In genomic region chr19:47409142-47409541, GRCm38 (mm10) we compare ENCODE assay signal across 18 mouse cellular contexts. TPM values are rescaled to one million over a fixed set of nuclear protein-coding genes. Genes with fewer than 3 reads are reported as not detected.
DNase-seq lines count a peak whose midpoint lies in the region; ATAC-seq and TF ChIP-seq lines count a peak whose summit lies in the region.
"Had no signal": no experiment of that assay in that cellular context is flagged by ENCODE, and none has a peak within 500 bp of the region (broad histone marks: within the 10 kb centered on the region; RNA-seq: fewer than 3 reads in every experiment).

No protein-coding gene starts in this region.

- H3K4me2 ChIP-seq in kidney, embryonic 16.5 days (replicated peaks; ENCODE audit: low read depth, low read length), result no peak overlapping the region
- no peak overlapping the region for H3K4me2 ChIP-seq in embryonic facial prominence, embryonic 12.5 days (replicated peaks)
- H3K4me2 ChIP-seq: forebrain, embryonic 12.5 days; heart, embryonic 13.5 days; hindbrain, embryonic 15.5 days had no signal

- peaks cover 25% of the 10 kb centered on the region for H3K4me1 ChIP-seq in heart, adult 2 months (ENCODE audit: control insufficient read depth, insufficient read depth, low read length)
- peaks cover 24% of the 10 kb centered on the region for H3K4me1 ChIP-seq in kidney, embryonic 16.5 days (ENCODE audit: insufficient read depth, low read length)
- peaks cover 18% of the 10 kb centered on the region; the same call in 1 of the 2 replicates for H3K4me1 ChIP-seq in embryonic facial prominence, embryonic 12.5 days
- H3K4me1 ChIP-seq in limb, embryonic 10.5 days, result peaks cover 51% of the 10 kb centered on the region
- H3K4me1 ChIP-seq: forebrain, embryonic 12.5 days had no signal

- intact Hi-C loops in heart, adult 2 months (cut with DNase I), result loop anchor here (2.0 kb wide), 1 partner anchor 20 kb away; no protein-coding TSS in a partner anchor

- ATAC-seq in kidney, embryonic 16.5 days (ENCODE audit: low FRiP score, low TSS enrichment), result 0 out of 2 replicates have a peak, but pooled peaks have one; percentile 2
- ATAC-seq in embryonic facial prominence, embryonic 12.5 days (ENCODE audit: insufficient number of reproducible peaks, insufficient read depth, low FRiP score, low TSS enrichment), result no peak
- ATAC-seq: activated CD4-positive, CD25-positive, alpha-beta regulatory T cell, adult 4 months; forebrain, embryonic 16.5 days; Patski had no signal

- H3K4me3 ChIP-seq in heart, adult 2 months, result no peak overlapping the region
- no peak overlapping the region for H3K4me3 ChIP-seq in kidney, embryonic 16.5 days (ENCODE audit: low read length)
- no peak overlapping the region for H3K4me3 ChIP-seq in embryonic facial prominence, embryonic 12.5 days
- H3K4me3 ChIP-seq in limb, embryonic 10.5 days, result no peak overlapping the region
- H3K4me3 ChIP-seq: forebrain, embryonic 12.5 days; heart, embryonic 13.5 days; hindbrain, embryonic 15.5 days had no signal

- no peak overlapping the region for H3K9ac ChIP-seq in heart, adult 2 months (ENCODE audit: low read depth, low read length)
- H3K9ac ChIP-seq in kidney, embryonic 16.5 days (replicated peaks; ENCODE audit: low read length), result no peak overlapping the region
- H3K9ac ChIP-seq in embryonic facial prominence, embryonic 12.5 days, result no peak overlapping the region
- H3K9ac ChIP-seq: forebrain, embryonic 12.5 days; heart, embryonic 13.5 days; hindbrain, embryonic 15.5 days had no signal

- H3K27me3 ChIP-seq in heart, adult 2 months (ENCODE audit: control insufficient read depth, insufficient read depth, low read length), result no peaks in the 10 kb centered on the region
- H3K27me3 ChIP-seq in kidney, embryonic 16.5 days (ENCODE audit: insufficient read depth, low read length), result no peaks in the 10 kb centered on the region
- H3K27me3 ChIP-seq in embryonic facial prominence, embryonic 12.5 days, result no peaks in the 10 kb centered on the region
- H3K27me3 ChIP-seq in limb, embryonic 10.5 days (ENCODE audit: low read depth, poor library complexity, severe bottlenecking), result no peaks in the 10 kb centered on the region
- H3K27me3 ChIP-seq: CH12.LX; forebrain, embryonic 12.5 days; heart, embryonic 13.5 days; hindbrain, embryonic 15.5 days; Patski had no signal

- H3K79me2 ChIP-seq in heart, adult 2 months (replicated peaks; ENCODE audit: control insufficient read depth, insufficient read depth, low read length), result peaks cover 4% of the 10 kb centered on the region

- TF ChIP-seq CTCF in heart, adult 2 months (IDR thresholded peaks at IDR 0.05), result no peak

- TF ChIP-seq EP300 in heart, adult 2 months (IDR thresholded peaks at IDR 0.05; ENCODE audit: insufficient read depth, low read depth, low read length), result no peak

- DNase-seq in heart, adult 2 months, result no peak
- DNase-seq in heart, postnatal 4 days, result no peak
- no peak for DNase-seq in kidney, postnatal 4 days
- no peak for DNase-seq in limb, embryonic 10.5 days (ENCODE audit: low spot score)
- no peak for DNase-seq in embryo, embryonic 9.5 days (ENCODE audit: extremely low spot score)
- DNase-seq: cerebellum, adult 11-12 months; cerebellum, adult 9-10 months; cerebellum, postnatal 25 days; kidney, adult 11 months had no signal

- 0 out of 2 replicates have a peak, but pooled peaks cover 3% of the 10 kb centered on the region for H3K9me3 ChIP-seq in kidney, embryonic 16.5 days (ENCODE audit: low read length)
- H3K9me3 ChIP-seq in embryonic facial prominence, embryonic 12.5 days, result no peaks in the 10 kb centered on the region
- no peaks in the 10 kb centered on the region; the same call in 1 of the 2 replicates for H3K9me3 ChIP-seq in limb, embryonic 10.5 days (replicated peaks)
- H3K9me3 ChIP-seq: forebrain, embryonic 12.5 days; hindbrain, embryonic 15.5 days had no signal

- peak overlapping the region; percentile 60; the same call in 1 of the 2 replicates for H3K27ac ChIP-seq in heart, adult 2 months
- no peak overlapping the region for H3K27ac ChIP-seq in kidney, embryonic 16.5 days (ENCODE audit: low read length)
- H3K27ac ChIP-seq in embryonic facial prominence, embryonic 12.5 days, result peak overlapping the region; percentile 4; the same call in 1 of the 2 replicates
- peak overlapping the region; percentile 59; the same call in 1 of the 2 replicates for H3K27ac ChIP-seq in limb, embryonic 10.5 days
- H3K27ac ChIP-seq: forebrain, embryonic 12.5 days; heart, embryonic 13.5 days; hindbrain, embryonic 15.5 days had no signal

- TF ChIP-seq POLR2A in heart, adult 2 months (IDR thresholded peaks at IDR 0.05; ENCODE audit: insufficient read depth, low read depth, low read length), result no peak

- no peaks in the 10 kb centered on the region for H3K36me3 ChIP-seq in heart, adult 2 months (ENCODE audit: control insufficient read depth, insufficient read depth, low read length)
- H3K36me3 ChIP-seq in kidney, embryonic 16.5 days (ENCODE audit: insufficient read depth, low read length), result no peaks in the 10 kb centered on the region
- H3K36me3 ChIP-seq in embryonic facial prominence, embryonic 12.5 days, result no peaks in the 10 kb centered on the region; the same call in 1 of the 2 replicates
- H3K36me3 ChIP-seq in limb, embryonic 10.5 days, result no peaks in the 10 kb centered on the region; the same call in 1 of the 2 replicates
- H3K36me3 ChIP-seq: hindbrain, embryonic 15.5 days had no signal

RNA-seq across cellular contexts. Expression of gene Sh3pxd2a, which starts 55.1 kb away (rescaled TPM):
- 10 to 100 TPM; 52.3 to 53.2 TPM for total RNA-seq in heart, adult 2 months (2021)
- 36.1 and 40.3 TPM in 2 replicates for polyA plus RNA-seq in heart, adult 2 months (2012; rRNA removed)
- 10 to 100 TPM; 91.0 to 95.1 TPM for total RNA-seq in heart, postnatal 4 days (2021)
- polyA plus RNA-seq in kidney, embryonic 16.5 days (2015; fragmentation: Nextera tagmentation; extraction: Ambion mirVana), result 5.0 and 5.5 TPM in 2 replicates
- 8.2 and 8.4 TPM in 2 replicates for polyA plus RNA-seq in embryonic facial prominence, embryonic 12.5 days (2016; fragmentation: Nextera tagmentation; extraction: Ambion mirVana)
- 3.1 and 3.8 TPM in 2 replicates for polyA plus RNA-seq in limb, embryonic 10.5 days (2016; fragmentation: Nextera tagmentation; extraction: Ambion mirVana)
